Mouse (Mus musculus): ENCODE data around the gene Mfrp. TPM values are rescaled to one million over a fixed set of nuclear protein-coding genes. Genes with fewer than 3 reads are reported as not detected.
A peak's percentile ranks its signal among the peaks of the same experiment; 100 is the strongest.

Mfrp gene
- polyA plus RNA-seq, 1 experiment from 2014 or later: 0.30 TPM

- Histone ChIP-seq H3K4me3 (no peak overlapping the region), H3K36me3 (no peaks in the 10 kb centered on the region), H3K4me2 (replicated peaks) (no peak overlapping the region), H3K9ac (no peak overlapping the region), H3K9me3 (replicated peaks) (no peaks in the 10 kb centered on the region), H3K27me3 (peaks cover 27% of the 10 kb centered on the region), H3K27ac (no peak overlapping the region), H3K4me1 (peaks cover 18% of the 10 kb centered on the region)
- no peak for ATAC-seq (ENCODE audit: low FRiP score)
- WGBS: 75% methylated on average over 3 of the region's 3 CpGs
Observed at GRCm38 (mm10) chr9:44127351-44127801, 25.8 kb downstream of the Mfrp start.

GRCm38 (mm10) chr9:44129633-44130032 is 28.1 kb downstream of the Mfrp start:
- peak overlapping the region; percentile 30; the same call in 1 of the 2 replicates for H3K27ac ChIP-seq
- H3K4me3 ChIP-seq: peak overlapping the region; percentile 29
- peaks cover 46% of the 10 kb centered on the region for H3K27me3 ChIP-seq
- 6% methylated on average over 9 of the region's 9 CpGs for WGBS
- peaks cover 26% of the 10 kb centered on the region for H3K4me1 ChIP-seq
- no peak for ATAC-seq (ENCODE audit: low FRiP score)
- H3K9ac ChIP-seq: peak overlapping the region; percentile 46
- no peaks in the 10 kb centered on the region for H3K9me3 ChIP-seq (replicated peaks)
- no peaks in the 10 kb centered on the region for H3K36me3 ChIP-seq
- H3K4me2 ChIP-seq (replicated peaks): peak overlapping the region; percentile 65

GRCm38 (mm10) chr9:44130034-44130433 is 28.5 kb downstream of the Mfrp start:
- Histone ChIP-seq H3K9ac (peak overlapping the region; percentile 46), H3K36me3 (no peaks in the 10 kb centered on the region), H3K9me3 (replicated peaks) (no peaks in the 10 kb centered on the region), H3K4me3 (peak overlapping the region; percentile 29), H3K27me3 (peaks cover 50% of the 10 kb centered on the region), H3K4me2 (replicated peaks) (peak overlapping the region; percentile 65), H3K27ac (peak overlapping the region; percentile 30; the same call in 1 of the 2 replicates), H3K4me1 (peaks cover 30% of the 10 kb centered on the region)
- ATAC-seq (ENCODE audit: low FRiP score): no peak
- under 1% methylated on average over 27 of the region's 27 CpGs for WGBS

GRCm38 (mm10) chr9:44130581-44131275 is 29.2 kb downstream of the Mfrp start:
- H3K27ac ChIP-seq: peak overlapping the region; percentile 1; the same call in 1 of the 2 replicates

GRCm38 (mm10) chr9:44131276-44131590 is 29.7 kb downstream of the Mfrp start:
- H3K4me1 ChIP-seq: peaks cover 42% of the 10 kb centered on the region
- 38% methylated on average over 7 of the region's 7 CpGs for WGBS
- H3K9ac ChIP-seq: no peak overlapping the region
- H3K4me3 ChIP-seq: no peak overlapping the region
- no peaks in the 10 kb centered on the region for H3K36me3 ChIP-seq
- no peak for ATAC-seq (ENCODE audit: low FRiP score)
- 0 out of 2 replicates have a peak overlapping the region, but pooled peaks have one; percentile 1 for H3K27ac ChIP-seq
- peaks cover 62% of the 10 kb centered on the region for H3K27me3 ChIP-seq
- H3K9me3 ChIP-seq (replicated peaks): no peaks in the 10 kb centered on the region
- no peak overlapping the region for H3K4me2 ChIP-seq (replicated peaks)

More at GRCm38 (mm10) chr9:44130581-44131275, 29.2 kb downstream of the Mfrp start:
- H3K9ac ChIP-seq: peak overlapping the region; percentile 46
- H3K4me3 ChIP-seq: peak overlapping the region; percentile 29
- H3K9me3 ChIP-seq (replicated peaks): no peaks in the 10 kb centered on the region
- peaks cover 37% of the 10 kb centered on the region for H3K4me1 ChIP-seq
- peaks cover 57% of the 10 kb centered on the region for H3K27me3 ChIP-seq
- H3K4me2 ChIP-seq (replicated peaks): peak overlapping the region; percentile 65
- 12% methylated on average over 19 of the region's 19 CpGs for WGBS
- ATAC-seq (ENCODE audit: low FRiP score): peak; percentile 38; the same call in 1 of the 2 replicates
- no peaks in the 10 kb centered on the region for H3K36me3 ChIP-seq

GRCm38 (mm10) chr9:44132200-44132599 is 30.7 kb downstream of the Mfrp start:
- no peak for ATAC-seq (ENCODE audit: low FRiP score)
- Histone ChIP-seq H3K36me3 (no peaks in the 10 kb centered on the region), H3K27ac (no peak overlapping the region), H3K9me3 (replicated peaks) (no peaks in the 10 kb centered on the region), H3K27me3 (peaks cover 70% of the 10 kb centered on the region), H3K4me3 (no peak overlapping the region), H3K9ac (no peak overlapping the region), H3K4me1 (peaks cover 42% of the 10 kb centered on the region), H3K4me2 (replicated peaks) (no peak overlapping the region)
- WGBS: 65% methylated on average over 5 of the region's 5 CpGs

GRCm38 (mm10) chr9:44133287-44133686 is 31.8 kb downstream of the Mfrp start:
- H3K27ac ChIP-seq: no peak overlapping the region
- H3K9me3 ChIP-seq (replicated peaks): no peaks in the 10 kb centered on the region
- 0 out of 2 replicates have a peak overlapping the region, but pooled peaks have one; percentile 13 for H3K9ac ChIP-seq
- 6% methylated on average over 2 of the region's 2 CpGs for WGBS
- H3K36me3 ChIP-seq: no peaks in the 10 kb centered on the region
- H3K4me1 ChIP-seq: peaks cover 42% of the 10 kb centered on the region
- peaks cover 70% of the 10 kb centered on the region for H3K27me3 ChIP-seq
- no peak overlapping the region for H3K4me3 ChIP-seq
- H3K4me2 ChIP-seq (replicated peaks): peak overlapping the region; percentile 76; the same call in 1 of the 2 replicates
- ATAC-seq (ENCODE audit: low FRiP score): no peak

GRCm38 (mm10) chr9:44134101-44134850 is 32.7 kb downstream of the Mfrp start, which contains the start of gene Mcam:
TSS of gene Mcam (plus strand) at chr9:44134469.
- Histone ChIP-seq H3K4me1 (peaks cover 42% of the 10 kb centered on the region), H3K9ac (peak within 1 kb of the TSS; percentile 62), H3K4me2 (replicated peaks) (peak within 1 kb of the TSS; percentile 76), H3K9me3 (replicated peaks) (no peaks in the 10 kb centered on the region), H3K36me3 (no peaks in the 10 kb centered on the region), H3K27me3 (peaks cover 61% of the 10 kb centered on the region), H3K27ac (no peak within 1 kb of the TSS), H3K4me3 (peak within 1 kb of the TSS; percentile 42)
- 2% methylated on average over 52 of the region's 55 CpGs for WGBS
- peak; percentile 47; the same call in 1 of the 2 replicates for ATAC-seq (ENCODE audit: low FRiP score)

- peak overlapping the region; percentile 62 for H3K9ac ChIP-seq
- peaks cover 55% of the 10 kb centered on the region for H3K27me3 ChIP-seq
Observed at GRCm38 (mm10) chr9:44134851-44135730, 33.6 kb downstream of the Mfrp start.

GRCm38 (mm10) chr9:44135731-44136411 is 34.3 kb downstream of the Mfrp start:
- peak overlapping the region; percentile 76 for H3K4me2 ChIP-seq (replicated peaks)
- peaks cover 3% of the 10 kb centered on the region; the same call in 1 of the 2 replicates for H3K36me3 ChIP-seq
- peaks cover 54% of the 10 kb centered on the region for H3K27me3 ChIP-seq
- no peak for ATAC-seq (ENCODE audit: low FRiP score)
- H3K9ac ChIP-seq: peak overlapping the region; percentile 62
- H3K4me1 ChIP-seq: peaks cover 28% of the 10 kb centered on the region
- 62% methylated on average over 7 of the region's 7 CpGs for WGBS
- H3K4me3 ChIP-seq: peak overlapping the region; percentile 42
- no peak overlapping the region for H3K27ac ChIP-seq
- H3K9me3 ChIP-seq (replicated peaks): no peaks in the 10 kb centered on the region

More at GRCm38 (mm10) chr9:44134851-44135730, 33.6 kb downstream of the Mfrp start:
- 2% methylated on average over 48 of the region's 49 CpGs for WGBS
- no peaks in the 10 kb centered on the region for H3K9me3 ChIP-seq (replicated peaks)
- H3K4me1 ChIP-seq: peaks cover 36% of the 10 kb centered on the region
- no peak overlapping the region for H3K27ac ChIP-seq
- peak overlapping the region; percentile 42 for H3K4me3 ChIP-seq
- ATAC-seq (ENCODE audit: low FRiP score): no peak
- peak overlapping the region; percentile 76 for H3K4me2 ChIP-seq (replicated peaks)
- no peaks in the 10 kb centered on the region for H3K36me3 ChIP-seq

GRCm38 (mm10) chr9:44137846-44138245 is 36.3 kb downstream of the Mfrp start:
- Histone ChIP-seq H3K27me3 (peaks cover 39% of the 10 kb centered on the region), H3K4me3 (no peak overlapping the region), H3K4me2 (replicated peaks) (no peak overlapping the region), H3K9me3 (replicated peaks) (no peaks in the 10 kb centered on the region), H3K36me3 (peaks cover 3% of the 10 kb centered on the region), H3K27ac (no peak overlapping the region), H3K4me1 (peaks cover 24% of the 10 kb centered on the region), H3K9ac (no peak overlapping the region)
- ATAC-seq (ENCODE audit: low FRiP score): no peak
- WGBS: 65% methylated on average over 4 of the region's 4 CpGs

All from hindbrain, embryonic 12.5 days (tissue).